17 mouse cellular contexts compared by ENCODE assay signal in the genomic region with DNA sequence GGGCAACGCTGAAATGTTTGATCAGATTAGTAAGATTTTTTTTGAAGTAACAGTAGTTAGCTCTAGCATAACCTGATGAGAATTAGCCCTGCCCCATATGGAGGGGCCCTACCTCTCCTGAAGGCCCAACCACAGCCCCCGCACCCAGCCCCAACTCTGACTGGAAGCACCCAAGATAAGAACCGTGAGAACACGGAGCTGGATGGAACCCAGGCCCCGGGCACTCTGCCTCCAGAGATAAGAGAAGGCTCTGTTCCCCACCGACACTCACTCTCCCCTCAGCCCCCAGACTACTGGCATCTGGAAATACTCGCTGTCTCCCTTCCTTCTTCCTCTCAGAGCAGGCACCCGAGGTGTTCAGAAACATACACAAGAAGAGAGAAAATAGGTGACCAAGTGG. TPM values are rescaled to one million over a fixed set of nuclear protein-coding genes. Genes with fewer than 3 reads are reported as not detected.
DNase-seq lines count a peak whose midpoint lies in the region; ATAC-seq and TF ChIP-seq lines count a peak whose summit lies in the region.
"Had no signal": no experiment of that assay in that cellular context is flagged by ENCODE, and none has a peak within 500 bp of the region (broad histone marks: within the 10 kb centered on the region; RNA-seq: fewer than 3 reads in every experiment).

No protein-coding gene starts in this region.

- WGBS in heart, postnatal 0 days = 3% methylated on average over 8 of the region's 8 CpGs

- intact Hi-C loops in heart, postnatal 10 days (cut with DNase I) = no loop called here

- no peak overlapping the region for H3K4me3 ChIP-seq in heart, postnatal 0 days (ENCODE audit: low read depth, low read length)
- H3K4me3 ChIP-seq: limb, embryonic 15.5 days; midbrain, embryonic 13.5 days; neural tube, embryonic 13.5 days had no signal

- no peak for DNase-seq in heart, postnatal 0 days (ENCODE audit: low spot score)
- no peak for DNase-seq in heart, postnatal 10 days
- DNase-seq in spleen, postnatal 36 days (ENCODE audit: low spot score in 2 of 2) = peak; percentile 18 to 31
- DNase-seq in spleen, postnatal 10 days (ENCODE audit: low spot score in 2 of 2) = no peak
- DNase-seq in liver = peak; percentile 84
- DNase-seq in testis, postnatal 14 days (ENCODE audit: low spot score) = peak; percentile 86
- no peak for DNase-seq in embryo, embryonic 10 days (ENCODE audit: low spot score)
- no peak for DNase-seq in adrenal gland, postnatal 4 days (ENCODE audit: low spot score in 2 of 2)
- DNase-seq: adrenal gland, postnatal 10 days; cerebellum, adult 11 months; kidney, postnatal 14 days; layer of hippocampus, postnatal 36 days; right cerebral cortex, postnatal 14 days had no signal

- TF ChIP-seq EP300 in heart, postnatal 0 days (IDR thresholded peaks at IDR 0.05; ENCODE audit: low read depth) = no peak

- 0 out of 2 replicates have a peak, but pooled peaks cover 1% of the 10 kb centered on the region for H3K27me3 ChIP-seq in heart, postnatal 0 days (ENCODE audit: control insufficient read depth, insufficient read depth, low read length)

- H3K36me3 ChIP-seq in heart, postnatal 0 days (replicated peaks; ENCODE audit: control insufficient read depth, insufficient read depth, low read length) = no peaks in the 10 kb centered on the region
- H3K36me3 ChIP-seq: limb, embryonic 15.5 days; midbrain, embryonic 13.5 days; neural tube, embryonic 13.5 days had no signal

- no peaks in the 10 kb centered on the region for H3K9me3 ChIP-seq in heart, postnatal 0 days (replicated peaks; ENCODE audit: control insufficient read depth, low read length)
- H3K9me3 ChIP-seq: limb, embryonic 15.5 days; midbrain, embryonic 13.5 days; neural tube, embryonic 13.5 days had no signal

- peaks cover 36% of the 10 kb centered on the region for H3K4me1 ChIP-seq in heart, postnatal 0 days (ENCODE audit: control insufficient read depth, insufficient read depth)

- 0 out of 2 replicates have a peak overlapping the region, but pooled peaks have one; percentile 10 for H3K4me2 ChIP-seq in heart, postnatal 0 days (ENCODE audit: low read depth, low read length)
- H3K4me2 ChIP-seq: limb, embryonic 15.5 days; midbrain, embryonic 13.5 days; neural tube, embryonic 13.5 days had no signal

- H3K27ac ChIP-seq in heart, postnatal 0 days (ENCODE audit: low read depth) = no peak overlapping the region
- H3K27ac ChIP-seq: hindbrain, postnatal 0 days; limb, embryonic 15.5 days; midbrain, embryonic 13.5 days; neural tube, embryonic 13.5 days had no signal

- TF ChIP-seq CTCF in heart, postnatal 0 days (IDR thresholded peaks at IDR 0.05; ENCODE audit: low read depth) = no peak

- peak; percentile 65 for ATAC-seq in heart, postnatal 0 days (ENCODE audit: insufficient read depth, low read depth)
- ATAC-seq: hindbrain, postnatal 0 days; midbrain, embryonic 13.5 days had no signal

- no peak overlapping the region for H3K9ac ChIP-seq in heart, postnatal 0 days (replicated peaks; ENCODE audit: low read depth, low read length)
- H3K9ac ChIP-seq: limb, embryonic 15.5 days; midbrain, embryonic 13.5 days; neural tube, embryonic 13.5 days had no signal

RNA-seq across cellular contexts. Expression of a gene that starts 6.8 kb away (rescaled TPM):
- total RNA-seq in heart, postnatal 0 days (2014; rRNA removed; ENCODE audit: low replicate concordance) = 130 and 133 TPM in 2 replicates
- polyA plus RNA-seq in heart, postnatal 0 days (2015; fragmentation: Nextera tagmentation; extraction: Ambion mirVana) = 40.6 and 47.3 TPM in 2 replicates
- total RNA-seq in heart, postnatal 10 days (2021) = 10 to 100 TPM; 49.9 to 53.2 TPM
- total RNA-seq in adrenal gland, postnatal 4 days (2021) = 10 to 100 TPM; 96.8 to 99.4 TPM

Comparison
In these comparisons a context has a peak if more than half of its experiments do, and no peak if none do; other contexts are left out.
1. DNase-seq: peak in spleen, postnatal 36 days (2 of 2), liver (single experiment) and testis, postnatal 14 days (single experiment); none in heart, postnatal 0 days (single experiment), heart, postnatal 10 days (0 of 2), spleen, postnatal 10 days (0 of 2), embryo, embryonic 10 days (single experiment) and adrenal gland, postnatal 4 days (0 of 2).